Mouse (Mus musculus) gastrocnemius, adult 2 months (tissue): ENCODE measurements at regions not wholly inside any gene's neighbourhood (a gene's known extent, or its start where the extent isn't known, plus 50 kb on each side); places are given as distances from the start of the nearest gene placed in this dataset.

ENCODE experiments used
- DNase-seq: peaks from one replicate; pipeline ENCODE4 v3.0.0; 2022
- H3K27ac ChIP-seq: fragments of 200-600 bp; 2 replicates; pipeline ENCODE4 v1.8.1; 2022; ENCODE audit warnings: mild to moderate bottlenecking
- H3K4me3 ChIP-seq: fragments of 200-600 bp; 2 replicates; pipeline ENCODE4 v1.8.1; 2022; ENCODE audit warnings: mild to moderate bottlenecking, moderate library complexity
- CTCF ChIP-seq: fragments of 200-600 bp; IDR thresholded peaks from 2 replicates; pipeline ENCODE4 v1.8.1; 2022; ENCODE audit warnings: antibody characterized with exemption, mild to moderate bottlenecking, moderate library complexity
- intact Hi-C: fragments of 180-260 bp; cut with DNase I; formaldehyde crosslinking; loops from one replicate; pipeline ENCODE4 v1.15.1; 2025

GRCm38 (mm10) chrX:98375437-98375836 lies 226.9 kb downstream of the Ar start:
- no peak for TF ChIP-seq CTCF
- Histone ChIP-seq H3K4me3 (no peak overlapping the region), H3K27ac (peak overlapping the region; percentile 72)
- intact Hi-C loops = no loop called here
- peak; percentile 64 for DNase-seq

- intact Hi-C loops = loop anchor here (2.0 kb wide), 1 partner anchor 230 kb away; no protein-coding TSS in a partner anchor
- H3K27ac ChIP-seq = peak overlapping the region; percentile 85
- H3K4me3 ChIP-seq = peak overlapping the region; percentile 61
- peak; percentile 80 for DNase-seq
- TF ChIP-seq CTCF = peak; percentile 68
Measured at GRCm38 (mm10) chrX:98380247-98380905, 231.8 kb downstream of the Ar start.

GRCm38 (mm10) chrX:98384017-98384416 lies 235.4 kb downstream of the Ar start:
- Histone ChIP-seq H3K27ac (no peak overlapping the region), H3K4me3 (no peak overlapping the region)
- intact Hi-C loops = no loop called here
- no peak for TF ChIP-seq CTCF
- no peak for DNase-seq

- no peak overlapping the region for H3K27ac ChIP-seq
- intact Hi-C loops = no loop called here
- no peak overlapping the region for H3K4me3 ChIP-seq
- no peak for DNase-seq
- TF ChIP-seq CTCF = no peak
Measured at GRCm38 (mm10) chrX:98392376-98392775, 243.8 kb downstream of the Ar start.

- no peak for DNase-seq
- TF ChIP-seq CTCF = no peak
- Histone ChIP-seq H3K27ac (no peak overlapping the region), H3K4me3 (no peak overlapping the region)
- intact Hi-C loops = no loop called here
Measured at GRCm38 (mm10) chrX:98409090-98409489, 260.5 kb downstream of the Ar start.

- H3K27ac ChIP-seq = no peak overlapping the region
- DNase-seq = no peak
- intact Hi-C loops = no loop called here
- H3K4me3 ChIP-seq = no peak overlapping the region
- TF ChIP-seq CTCF = no peak
Measured at GRCm38 (mm10) chrX:98419437-98419836, 270.9 kb downstream of the Ar start.

GRCm38 (mm10) chrX:98452026-98452425 lies 303.5 kb downstream of the Ar start:
- peak; percentile 14 for DNase-seq
- intact Hi-C loops = no loop called here
- no peak overlapping the region for H3K27ac ChIP-seq
- H3K4me3 ChIP-seq = no peak overlapping the region
- TF ChIP-seq CTCF = no peak

- Histone ChIP-seq H3K4me3 (no peak overlapping the region), H3K27ac (no peak overlapping the region)
- no peak for DNase-seq
- intact Hi-C loops = no loop called here
- no peak for TF ChIP-seq CTCF
Measured at GRCm38 (mm10) chrX:98476473-98477254, 328.1 kb downstream of the Ar start.
